Mouse (Mus musculus) thymus, postnatal 10 days (tissue): Measurements from ENCODE around the gene Samt2.
"Not testable (repeated sequence)": the region's sequence is repeated elsewhere in the genome, so short reads cannot be mapped to it uniquely, and the experiment has no call there.

ENCODE experiments used
- DNase-seq, 2 experiments: peaks; one replicate each; pipeline ENCODE4 v3.0.0; 2021; ENCODE audit warnings: low spot score in 2 of 2

Samt2 gene

DNA sequence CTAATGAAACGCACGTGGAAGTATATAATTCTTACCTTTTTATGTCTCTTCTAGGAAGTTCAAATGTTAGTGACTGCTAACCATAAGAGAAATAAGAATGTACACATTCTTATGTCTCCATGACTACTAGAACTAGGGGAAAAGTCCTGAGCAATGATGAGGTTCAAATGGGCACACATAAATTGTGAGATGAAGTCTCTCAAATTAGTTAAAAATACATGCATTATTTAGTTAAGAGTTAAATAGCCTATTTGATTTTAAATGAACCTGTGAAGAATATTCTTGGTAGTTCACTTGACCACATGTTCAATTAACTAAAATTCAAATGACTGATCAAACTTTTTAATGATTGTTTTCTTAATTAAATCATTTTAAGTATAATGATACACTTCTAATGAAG, at the start of gene Samt2:
TSS of gene Samt2 (minus strand) at position 101 of the 400 bp plus-strand sequence.
- not testable (repeated sequence) for DNase-seq
